Mouse (Mus musculus) limb, embryonic 11.5 days (tissue): Measurements from ENCODE around the gene Sh3bp1. TPM values are rescaled to one million over a fixed set of nuclear protein-coding genes. Genes with fewer than 3 reads are reported as not detected.

Experiments used
- ATAC-seq: fragments of 200-750 bp; cut with Nextera tagmentation; 2 replicates; pipeline ENCODE4 v1.8.0; 2017; ENCODE audit warnings: low read depth; ENCODE audit not compliant: insufficient number of reproducible peaks, low FRiP score, low TSS enrichment
- DNase-seq: peaks from one replicate; pipeline ENCODE4 v3.0.0-alpha.2; 2015; ENCODE audit warnings: low spot score
- H3K27ac ChIP-seq: fragments of 300-500 bp; sonication (generic); replicated peaks from 2 replicates; pipeline ENCODE4 v1.5.1; 2014; ENCODE audit warnings: low read depth, mild to moderate bottlenecking, low read length
- H3K27me3 ChIP-seq: fragments of 300-500 bp; sonication (generic); 2 replicates; pipeline ENCODE4 v1.6.1; 2014; ENCODE audit warnings: mild to moderate bottlenecking, low read length, mixed read lengths; ENCODE audit not compliant: control insufficient read depth, insufficient read depth
- H3K36me3 ChIP-seq: fragments of 300-500 bp; sonication (generic); 2 replicates; pipeline ENCODE4 v1.6.1; 2014; ENCODE audit warnings: mild to moderate bottlenecking, low read length, moderate library complexity, mixed read lengths; ENCODE audit not compliant: control insufficient read depth, insufficient read depth
- H3K4me1 ChIP-seq: fragments of 300-500 bp; sonication (generic); 2 replicates; pipeline ENCODE4 v1.6.1; 2014; ENCODE audit warnings: low read length, mixed read lengths; ENCODE audit not compliant: control insufficient read depth, insufficient read depth
- H3K4me2 ChIP-seq: fragments of 300-500 bp; sonication (generic); 2 replicates; pipeline ENCODE4 v1.6.1; 2014; ENCODE audit warnings: low read depth, mild to moderate bottlenecking, moderate library complexity; ENCODE audit not compliant: severe bottlenecking
- H3K4me3 ChIP-seq: fragments of 300-500 bp; sonication (generic); 2 replicates; pipeline ENCODE4 v1.5.1; 2014; ENCODE audit warnings: low read depth, low read length
- H3K9ac ChIP-seq: fragments of 300-500 bp; sonication (generic); 2 replicates; pipeline ENCODE4 v1.6.1; 2014; ENCODE audit warnings: mild to moderate bottlenecking, low read length
- H3K9me3 ChIP-seq: fragments of 300-500 bp; sonication (generic); 2 replicates; pipeline ENCODE4 v1.6.1; 2016; ENCODE audit warnings: low read length; ENCODE audit not compliant: control insufficient read depth
- WGBS: fragments of 180-500 bp; shearing (Covaris S2); extraction: QIAGEN DNeasy Blood & Tissue Kit; methylation state at CpG from one replicate; pipeline ENCODE4 v1.1.7; 2014; 5-methylcytosine and 5-hydroxymethylcytosine counted together
- polyA plus RNA-seq: library from polyadenylated mRNA; unstranded; fragments of >200 nt; fragmentation: Nextera tagmentation; extraction: Ambion mirVana; gene quantifications from 2 replicates; pipeline ENCODE4 v1.2.1, GENCODE M21; 2014

Gene Sh3bp1
- polyA plus RNA-seq, 1 experiment from 2014 or later, result 45.0 TPM

DNA sequence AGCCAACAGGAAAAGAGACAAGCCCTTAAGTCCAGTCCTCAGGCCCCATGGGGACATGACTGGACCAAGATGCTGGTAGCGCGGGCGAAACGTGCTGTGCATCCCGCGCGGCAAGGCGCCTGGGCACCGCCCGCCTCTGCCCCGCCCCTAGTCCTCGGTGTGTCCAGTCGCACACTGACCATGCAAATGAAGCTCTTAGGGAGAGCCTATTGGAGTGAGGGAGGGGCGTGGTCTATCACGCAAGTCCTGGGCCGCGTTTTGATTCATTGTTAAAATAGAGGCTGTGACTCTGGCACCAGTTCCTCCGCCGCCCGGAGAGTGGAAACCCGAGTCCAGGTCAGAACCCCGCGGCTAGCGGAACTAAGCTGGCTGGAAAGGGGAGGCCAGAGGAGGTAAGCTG, 48.1 kb downstream of the Sh3bp1 start, which contains the start of gene Triobp:
Triobp (plus strand) TSS at position 68 of the 400 bp plus-strand sequence.
- WGBS, result under 1% methylated on average over 24 of the region's 24 CpGs
- Histone ChIP-seq H3K9me3 (no peaks in the 10 kb centered on the region), H3K4me3 (peak within 1 kb of the TSS; percentile 39), H3K4me2 (peak within 1 kb of the TSS; percentile 72), H3K27me3 (no peaks in the 10 kb centered on the region), H3K27ac (peak within 1 kb of the TSS; percentile 53; the same call in 1 of the 2 replicates), H3K36me3 (no peaks in the 10 kb centered on the region), H3K4me1 (peaks cover 7% of the 10 kb centered on the region), H3K9ac (peak within 1 kb of the TSS; percentile 65)
- DNase-seq (peak; percentile 91), ATAC-seq (peak; percentile 98)

DNA sequence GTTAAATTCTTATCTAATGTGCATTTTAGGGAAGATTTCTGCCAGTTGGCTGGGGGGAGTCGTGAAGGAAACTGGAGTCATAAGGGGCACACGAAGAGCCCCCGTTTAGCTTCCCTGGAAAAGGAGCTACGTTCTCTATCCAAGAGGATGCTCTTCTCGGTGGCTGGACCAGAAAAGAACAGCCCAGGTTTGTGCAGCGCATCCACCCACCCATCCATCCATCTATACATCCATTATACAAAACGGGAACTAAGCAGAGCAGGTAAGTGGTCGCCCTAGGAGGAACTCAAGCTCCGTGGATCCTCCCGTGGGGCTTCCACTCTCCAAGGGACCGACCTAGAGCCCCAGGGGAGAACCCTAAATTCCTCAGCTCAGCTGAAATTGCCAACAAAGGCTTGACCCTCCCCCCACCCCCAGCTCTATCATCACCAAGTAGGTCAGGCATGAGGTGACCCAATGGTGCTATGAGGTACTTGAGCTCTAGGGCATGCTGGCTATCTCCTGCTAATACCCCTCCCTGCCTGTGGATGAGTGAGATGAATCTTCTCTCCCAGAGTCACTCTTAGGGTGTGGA, 48.7 kb downstream of the Sh3bp1 start:
- Histone ChIP-seq H3K9ac (peak overlapping the region; percentile 65), H3K27ac (peak overlapping the region; percentile 53; the same call in 1 of the 2 replicates), H3K4me1 (peaks cover 7% of the 10 kb centered on the region), H3K36me3 (0 out of 2 replicates have a peak, but pooled peaks cover under 1% of the 10 kb centered on the region), H3K27me3 (no peaks in the 10 kb centered on the region), H3K4me2 (peak overlapping the region; percentile 72), H3K9me3 (no peaks in the 10 kb centered on the region), H3K4me3 (peak overlapping the region; percentile 39)
- DNase-seq (peak; percentile 42), ATAC-seq (no peak; the same call in 1 of the 2 replicates)
- 5% methylated on average over 11 of the region's 11 CpGs for WGBS

- no peak overlapping the region for H3K27ac ChIP-seq
- peaks cover 7% of the 10 kb centered on the region for H3K4me1 ChIP-seq
- H3K36me3 ChIP-seq, result peaks cover 4% of the 10 kb centered on the region; the same call in 1 of the 2 replicates
- no peak overlapping the region for H3K9ac ChIP-seq
- no peak for DNase-seq
- H3K4me2 ChIP-seq, result peak overlapping the region; percentile 72
- no peaks in the 10 kb centered on the region for H3K9me3 ChIP-seq
- WGBS, result 94% methylated on average over 3 of the region's 3 CpGs
- no peaks in the 10 kb centered on the region for H3K27me3 ChIP-seq
- ATAC-seq, result no peak
- H3K4me3 ChIP-seq, result no peak overlapping the region
Observed at GRCm38 (mm10) chr15:78948883-78949282, 49.3 kb downstream of the Sh3bp1 start.

GRCm38 (mm10) chr15:78955663-78956062, 56.1 kb downstream of the Sh3bp1 start:
- peaks cover 7% of the 10 kb centered on the region for H3K36me3 ChIP-seq
- ATAC-seq, result no peak
- DNase-seq, result no peak
- no peak overlapping the region for H3K9ac ChIP-seq
- H3K4me3 ChIP-seq, result no peak overlapping the region
- H3K9me3 ChIP-seq, result no peaks in the 10 kb centered on the region
- no peaks in the 10 kb centered on the region for H3K27me3 ChIP-seq
- WGBS, result 72% methylated on average over 3 of the region's 3 CpGs
- no peak overlapping the region for H3K4me2 ChIP-seq
- no peak overlapping the region for H3K27ac ChIP-seq
- peaks cover 5% of the 10 kb centered on the region; the same call in 1 of the 2 replicates for H3K4me1 ChIP-seq

GRCm38 (mm10) chr15:78956351-78956750, 56.8 kb downstream of the Sh3bp1 start:
- Histone ChIP-seq H3K36me3 (peaks cover 7% of the 10 kb centered on the region), H3K4me3 (no peak overlapping the region), H3K27ac (no peak overlapping the region), H3K4me1 (peaks cover 5% of the 10 kb centered on the region; the same call in 1 of the 2 replicates), H3K9me3 (no peaks in the 10 kb centered on the region), H3K4me2 (no peak overlapping the region), H3K27me3 (no peaks in the 10 kb centered on the region), H3K9ac (no peak overlapping the region)
- no peak for DNase-seq
- ATAC-seq, result no peak
- WGBS, result 62% methylated on average over 4 of the region's 4 CpGs

DNA sequence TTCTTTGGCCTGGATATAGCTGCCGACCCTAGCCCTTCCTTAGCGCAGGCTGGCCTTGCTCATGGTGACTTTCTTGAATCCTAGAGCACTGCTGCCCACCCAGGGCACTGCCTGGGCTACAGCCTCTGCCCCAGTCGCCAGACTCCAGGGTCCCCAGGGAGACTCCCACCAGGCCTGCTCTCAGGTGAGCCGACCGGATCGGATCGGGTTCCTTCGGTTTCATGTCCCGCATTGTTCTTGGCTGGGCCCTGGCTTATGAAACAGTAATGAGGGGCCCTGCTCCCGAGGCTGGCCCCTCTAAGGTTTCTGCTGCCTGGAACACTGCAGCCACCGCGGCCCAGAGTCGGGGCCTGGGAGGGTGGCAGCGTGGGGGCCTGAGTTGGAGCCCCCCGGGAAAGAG, 57.5 kb downstream of the Sh3bp1 start:
- no peak for DNase-seq
- Histone ChIP-seq H3K36me3 (peaks cover 7% of the 10 kb centered on the region), H3K4me1 (peaks cover 5% of the 10 kb centered on the region; the same call in 1 of the 2 replicates), H3K4me3 (no peak overlapping the region), H3K9me3 (no peaks in the 10 kb centered on the region), H3K27me3 (no peaks in the 10 kb centered on the region), H3K4me2 (no peak overlapping the region), H3K9ac (no peak overlapping the region), H3K27ac (peak overlapping the region; percentile 43; the same call in 1 of the 2 replicates)
- 53% methylated on average over 15 of the region's 15 CpGs for WGBS
- no peak for ATAC-seq

- no peak for DNase-seq
- Histone ChIP-seq H3K4me3 (no peak overlapping the region), H3K27ac (no peak overlapping the region), H3K9ac (no peak overlapping the region), H3K4me1 (peaks cover 5% of the 10 kb centered on the region; the same call in 1 of the 2 replicates), H3K36me3 (peaks cover 8% of the 10 kb centered on the region), H3K9me3 (no peaks in the 10 kb centered on the region), H3K4me2 (no peak overlapping the region), H3K27me3 (no peaks in the 10 kb centered on the region)
- 88% methylated on average over 11 of the region's 11 CpGs for WGBS
- ATAC-seq, result no peak
Observed at GRCm38 (mm10) chr15:78959537-78959936, 60.0 kb downstream of the Sh3bp1 start.

- no peaks in the 10 kb centered on the region for H3K9me3 ChIP-seq
- no peak overlapping the region for H3K27ac ChIP-seq
- ATAC-seq (no peak), DNase-seq (no peak)
- WGBS, result 82% methylated on average over 4 of the region's 4 CpGs
- no peak overlapping the region for H3K4me3 ChIP-seq
- H3K4me1 ChIP-seq, result peaks cover 5% of the 10 kb centered on the region; the same call in 1 of the 2 replicates
- H3K4me2 ChIP-seq, result no peak overlapping the region
- H3K9ac ChIP-seq, result no peak overlapping the region
- peaks cover 8% of the 10 kb centered on the region for H3K36me3 ChIP-seq
- no peaks in the 10 kb centered on the region for H3K27me3 ChIP-seq
Observed at GRCm38 (mm10) chr15:78960088-78960487, 60.5 kb downstream of the Sh3bp1 start.
